Mouse (Mus musculus) T-helper 17 cell (primary cell): Measurements from ENCODE around the gene Aldob.

Experiments used
- in situ Hi-C, 2 experiments: fragments of 300-600 bp; cut with MboI, MseI; formaldehyde crosslinking; loops; 1 replicate in 1 of 2; 2 replicates in 1 of 2; pipeline ENCODE4 v1.15.1; 2025; ENCODE audit warnings: high pct_unique_total_duplicates in 2 of 2

Gene Aldob

GRCm38 (mm10) chr4:49549383-49549782 is at the start of gene Aldob:
Aldob (minus strand) TSS chr4:49549546.
- in situ Hi-C loops, result no loop called here

GRCm38 (mm10) chr4:49597183-49598100 is 48.1 kb upstream of the Aldob start, which contains the start of gene Tmem246:
Tmem246 (minus strand) TSS chr4:49597876.
- in situ Hi-C loops, result no loop called here

- in situ Hi-C loops, result no loop called here
These were observed 47.5 kb upstream of the Aldob start for GRCm38 (mm10) chr4:49596846-49597182.

- in situ Hi-C loops, result no loop called here
These were observed 40.8 kb upstream of the Aldob start for GRCm38 (mm10) chr4:49590152-49590551.

GRCm38 (mm10) chr4:49586811-49587210 is 37.5 kb upstream of the Aldob start:
- in situ Hi-C loops, result no loop called here

GRCm38 (mm10) chr4:49585524-49586101 is 36.3 kb upstream of the Aldob start:
- in situ Hi-C loops, result no loop called here

- in situ Hi-C loops, result no loop called here
These were observed 34.9 kb upstream of the Aldob start for GRCm38 (mm10) chr4:49583965-49584831.

- in situ Hi-C loops, result no loop called here
These were observed 31.9 kb upstream of the Aldob start for GRCm38 (mm10) chr4:49581256-49581655.

GRCm38 (mm10) chr4:49572194-49572593 is 22.8 kb upstream of the Aldob start:
- in situ Hi-C loops, result no loop called here

GRCm38 (mm10) chr4:49567613-49568012 is 18.3 kb upstream of the Aldob start:
- in situ Hi-C loops, result loop anchor here in 1 of 2 experiments (5.0 kb wide), 1 partner anchor 60 kb away; no protein-coding TSS in a partner anchor

- in situ Hi-C loops, result no loop called here
These were observed 10.8 kb upstream of the Aldob start for GRCm38 (mm10) chr4:49559915-49560772.

- in situ Hi-C loops, result no loop called here
These were observed 8.8 kb upstream of the Aldob start for GRCm38 (mm10) chr4:49558181-49558580.

- in situ Hi-C loops, result no loop called here
These were observed 8.0 kb upstream of the Aldob start for GRCm38 (mm10) chr4:49557375-49557774.

GRCm38 (mm10) chr4:49553380-49553779 is 4.0 kb upstream of the Aldob start:
- in situ Hi-C loops, result no loop called here

- in situ Hi-C loops, result no loop called here
These were observed 1.7 kb downstream of the Aldob start for GRCm38 (mm10) chr4:49547544-49548219.

- in situ Hi-C loops, result no loop called here
These were observed 2.3 kb downstream of the Aldob start for GRCm38 (mm10) chr4:49546873-49547543.

- in situ Hi-C loops, result no loop called here
These were observed 3.3 kb downstream of the Aldob start for GRCm38 (mm10) chr4:49546026-49546425.

GRCm38 (mm10) chr4:49540966-49541365 is 8.4 kb downstream of the Aldob start:
- in situ Hi-C loops, result no loop called here

GRCm38 (mm10) chr4:49539665-49540064 is 9.7 kb downstream of the Aldob start:
- in situ Hi-C loops, result no loop called here

- in situ Hi-C loops, result no loop called here
These were observed 12.7 kb downstream of the Aldob start for GRCm38 (mm10) chr4:49536671-49537070.
